Mouse (Mus musculus) neural tube, embryonic 14.5 days (tissue): ENCODE measurements at regions not wholly inside any gene's neighbourhood (a gene's known extent, or its start where the extent isn't known, plus 50 kb on each side); places are given as distances from the start of the nearest gene placed in this dataset.

ENCODE experiments used
- ATAC-seq: fragments of 200-750 bp; cut with Nextera tagmentation; 2 replicates; pipeline ENCODE4 v1.8.0; 2017; ENCODE audit warnings: low read depth, mild to moderate bottlenecking, moderate TSS enrichment, moderate library complexity
- H3K27ac ChIP-seq: fragments of 300-500 bp; sonication (generic); 2 replicates; pipeline ENCODE4 v1.5.1; 2014; ENCODE audit warnings: low read depth, mild to moderate bottlenecking, control low read depth, low read length, moderate library complexity, mixed read lengths
- H3K27me3 ChIP-seq: fragments of 300-500 bp; sonication (generic); 2 replicates; pipeline ENCODE4 v1.6.1; 2014; ENCODE audit warnings: low read length; ENCODE audit not compliant: control insufficient read depth, insufficient read depth
- H3K36me3 ChIP-seq: fragments of 300-500 bp; sonication (generic); 2 replicates; pipeline ENCODE4 v1.6.1; 2014; ENCODE audit warnings: low read length, mixed read lengths; ENCODE audit not compliant: control insufficient read depth, insufficient read depth
- H3K4me1 ChIP-seq: fragments of 300-500 bp; sonication (generic); 2 replicates; pipeline ENCODE4 v1.6.1; 2014; ENCODE audit warnings: low read length; ENCODE audit not compliant: control insufficient read depth, insufficient read depth
- H3K4me2 ChIP-seq: fragments of 300-500 bp; sonication (generic); 2 replicates; pipeline ENCODE4 v1.6.1; 2014; ENCODE audit warnings: mild to moderate bottlenecking, low read depth, low read length, control low read depth
- H3K4me3 ChIP-seq: fragments of 300-500 bp; sonication (generic); 2 replicates; pipeline ENCODE4 v1.5.1; 2014; ENCODE audit warnings: low read depth, low read length, control low read depth, mixed read lengths
- H3K9ac ChIP-seq: fragments of 300-500 bp; sonication (generic); replicated peaks from 2 replicates; pipeline ENCODE4 v1.6.1; 2014; ENCODE audit warnings: low read depth, mild to moderate bottlenecking, control low read depth, low read length, mixed read lengths
- H3K9me3 ChIP-seq: fragments of 300-500 bp; sonication (generic); 2 replicates; pipeline ENCODE4 v1.6.1; 2016; ENCODE audit warnings: low read length; ENCODE audit not compliant: control insufficient read depth
- WGBS: fragments of 180-500 bp; shearing (Covaris S2); extraction: QIAGEN DNeasy Blood & Tissue Kit; methylation state at CpG from one replicate; pipeline ENCODE4 v1.1.7; 2014; 5-methylcytosine and 5-hydroxymethylcytosine counted together

GRCm38 (mm10) chr8:26226612-26227528, 107.5 kb downstream of the Gm45692 start:
- 65% methylated on average over 30 of the region's 30 CpGs for WGBS
- Histone ChIP-seq H3K27me3 (no peaks in the 10 kb centered on the region), H3K4me3 (no peak overlapping the region), H3K9ac (no peak overlapping the region), H3K36me3 (no peaks in the 10 kb centered on the region), H3K9me3 (no peaks in the 10 kb centered on the region), H3K4me1 (no peaks in the 10 kb centered on the region), H3K27ac (no peak overlapping the region), H3K4me2 (no peak overlapping the region)
- no peak for ATAC-seq

GRCm38 (mm10) chr8:26227529-26227895, 108.2 kb downstream of the Gm45692 start:
- H3K9ac ChIP-seq: no peak overlapping the region
- H3K4me3 ChIP-seq: no peak overlapping the region
- no peaks in the 10 kb centered on the region for H3K9me3 ChIP-seq
- ATAC-seq: no peak
- H3K27ac ChIP-seq: no peak overlapping the region
- H3K36me3 ChIP-seq: no peaks in the 10 kb centered on the region
- 76% methylated on average over 5 of the region's 5 CpGs for WGBS
- H3K27me3 ChIP-seq: no peaks in the 10 kb centered on the region
- H3K4me2 ChIP-seq: no peak overlapping the region
- H3K4me1 ChIP-seq: no peaks in the 10 kb centered on the region

- no peak overlapping the region for H3K4me3 ChIP-seq
- 95% methylated on average over 8 of the region's 8 CpGs for WGBS
- no peak overlapping the region for H3K4me2 ChIP-seq
- no peak for ATAC-seq
- H3K27ac ChIP-seq: no peak overlapping the region
- no peaks in the 10 kb centered on the region for H3K4me1 ChIP-seq
- no peaks in the 10 kb centered on the region for H3K9me3 ChIP-seq
- H3K27me3 ChIP-seq: no peaks in the 10 kb centered on the region
- H3K36me3 ChIP-seq: no peaks in the 10 kb centered on the region
- H3K9ac ChIP-seq: no peak overlapping the region
These were observed 110.2 kb downstream of the Gm45692 start for GRCm38 (mm10) chr8:26229548-26229947.

- Histone ChIP-seq H3K9ac (no peak overlapping the region), H3K9me3 (no peaks in the 10 kb centered on the region), H3K36me3 (no peaks in the 10 kb centered on the region), H3K27me3 (no peaks in the 10 kb centered on the region), H3K4me1 (no peaks in the 10 kb centered on the region), H3K4me3 (no peak overlapping the region), H3K27ac (no peak overlapping the region), H3K4me2 (no peak overlapping the region)
- no peak for ATAC-seq
- 92% methylated on average over 2 of the region's 2 CpGs for WGBS
These were observed 119.7 kb downstream of the Gm45692 start for GRCm38 (mm10) chr8:26239075-26239474.

GRCm38 (mm10) chr8:26239604-26240003, 120.3 kb downstream of the Gm45692 start:
- no peak overlapping the region for H3K27ac ChIP-seq
- WGBS: 82% methylated on average over 4 of the region's 4 CpGs
- H3K9ac ChIP-seq: no peak overlapping the region
- no peaks in the 10 kb centered on the region for H3K36me3 ChIP-seq
- no peak overlapping the region for H3K4me2 ChIP-seq
- H3K4me1 ChIP-seq: no peaks in the 10 kb centered on the region
- no peaks in the 10 kb centered on the region for H3K27me3 ChIP-seq
- no peak for ATAC-seq
- no peaks in the 10 kb centered on the region for H3K9me3 ChIP-seq
- H3K4me3 ChIP-seq: no peak overlapping the region

GRCm38 (mm10) chr8:26243743-26244142, 124.4 kb downstream of the Gm45692 start:
- no peaks in the 10 kb centered on the region for H3K36me3 ChIP-seq
- WGBS: 83% methylated on average over 4 of the region's 4 CpGs
- H3K27ac ChIP-seq: no peak overlapping the region
- no peak overlapping the region for H3K4me3 ChIP-seq
- no peaks in the 10 kb centered on the region for H3K27me3 ChIP-seq
- H3K4me1 ChIP-seq: no peaks in the 10 kb centered on the region
- no peak for ATAC-seq
- H3K9ac ChIP-seq: no peak overlapping the region
- no peak overlapping the region for H3K4me2 ChIP-seq
- H3K9me3 ChIP-seq: no peaks in the 10 kb centered on the region

- ATAC-seq: no peak
- no peak overlapping the region for H3K4me3 ChIP-seq
- no peak overlapping the region for H3K27ac ChIP-seq
- no peak overlapping the region for H3K4me2 ChIP-seq
- WGBS: 79% methylated on average over 5 of the region's 5 CpGs
- no peaks in the 10 kb centered on the region for H3K9me3 ChIP-seq
- H3K27me3 ChIP-seq: no peaks in the 10 kb centered on the region
- no peak overlapping the region for H3K9ac ChIP-seq
- H3K36me3 ChIP-seq: no peaks in the 10 kb centered on the region
- H3K4me1 ChIP-seq: no peaks in the 10 kb centered on the region
These were observed 125.0 kb downstream of the Gm45692 start for GRCm38 (mm10) chr8:26244308-26244707.

- H3K9me3 ChIP-seq: no peaks in the 10 kb centered on the region
- no peaks in the 10 kb centered on the region for H3K4me1 ChIP-seq
- 4% methylated on average over 6 of the region's 6 CpGs for WGBS
- no peaks in the 10 kb centered on the region for H3K27me3 ChIP-seq
- H3K4me2 ChIP-seq: no peak overlapping the region
- no peak for ATAC-seq
- H3K36me3 ChIP-seq: no peaks in the 10 kb centered on the region
- no peak overlapping the region for H3K27ac ChIP-seq
- no peak overlapping the region for H3K9ac ChIP-seq
- no peak overlapping the region for H3K4me3 ChIP-seq
These were observed 135.9 kb downstream of the Gm45692 start for GRCm38 (mm10) chr8:26255191-26255669.

GRCm38 (mm10) chr8:26260294-26260693, 141.0 kb downstream of the Gm45692 start:
- no peak overlapping the region for H3K9ac ChIP-seq
- no peaks in the 10 kb centered on the region for H3K9me3 ChIP-seq
- no peak overlapping the region for H3K4me3 ChIP-seq
- H3K27ac ChIP-seq: no peak overlapping the region
- no peaks in the 10 kb centered on the region for H3K27me3 ChIP-seq
- 70% methylated on average over 5 of the region's 5 CpGs for WGBS
- H3K4me1 ChIP-seq: peaks cover 7% of the 10 kb centered on the region
- H3K4me2 ChIP-seq: no peak overlapping the region
- ATAC-seq: no peak
- H3K36me3 ChIP-seq: no peaks in the 10 kb centered on the region
